Mouse (Mus musculus): Measurements from ENCODE around the gene Dysf. TPM values are rescaled to one million over a fixed set of nuclear protein-coding genes. Genes with fewer than 3 reads are reported as not detected.

The Dysf gene
- polyA plus RNA-seq, 1 experiment: 21.9 TPM

GRCm38 (mm10) chr6:84178776-84179405 lies 170.5 kb downstream of the Dysf start:
- no peak overlapping the region for H3K4me3 ChIP-seq (replicated peaks; ENCODE audit: extremely low read depth, low read depth, low read length)
- no peak for DNase-seq
- no peak for TF ChIP-seq CTCF (IDR thresholded peaks at IDR 0.05; ENCODE audit: insufficient read depth, low read length)
- no peak for TF ChIP-seq POLR2A (IDR thresholded peaks at IDR 0.05; ENCODE audit: borderline replicate concordance, extremely low read depth, low read depth, low read length)
- 68% methylated on average over 5 of the region's 5 CpGs for whole genome bisulfite sequencing
- H3K4me1 ChIP-seq (ENCODE audit: control insufficient read depth, insufficient read depth, low read length): peaks cover 6% of the 10 kb centered on the region; the same call in 1 of the 2 replicates

- DNase-seq: peak; percentile 69
- H3K4me3 ChIP-seq (replicated peaks; ENCODE audit: extremely low read depth, low read depth, low read length): no peak overlapping the region
- 29% methylated on average over 4 of the region's 4 CpGs for WGBS
- TF ChIP-seq POLR2A (IDR thresholded peaks at IDR 0.05; ENCODE audit: borderline replicate concordance, extremely low read depth, low read depth, low read length): no peak
- TF ChIP-seq CTCF (IDR thresholded peaks at IDR 0.05; ENCODE audit: insufficient read depth, low read length): no peak
- H3K4me1 ChIP-seq (ENCODE audit: control insufficient read depth, insufficient read depth, low read length): peaks cover 6% of the 10 kb centered on the region; the same call in 1 of the 2 replicates
Observed at GRCm38 (mm10) chr6:84181452-84181851, 173.1 kb downstream of the Dysf start.

GRCm38 (mm10) chr6:84191656-84192250 lies 183.4 kb downstream of the Dysf start:
- Histone ChIP-seq H3K4me1 (ENCODE audit: control insufficient read depth, insufficient read depth, low read length) (no peaks in the 10 kb centered on the region), H3K4me3 (replicated peaks; ENCODE audit: extremely low read depth, low read depth, low read length) (no peak overlapping the region)
- DNase-seq: no peak
- TF ChIP-seq CTCF (IDR thresholded peaks at IDR 0.05; ENCODE audit: insufficient read depth, low read length) (no peak), POLR2A (IDR thresholded peaks at IDR 0.05; ENCODE audit: borderline replicate concordance, extremely low read depth, low read depth, low read length) (no peak)
- WGBS: 59% methylated on average over 6 of the region's 6 CpGs

GRCm38 (mm10) chr6:84196511-84196910 lies 188.1 kb downstream of the Dysf start:
- TF ChIP-seq CTCF (IDR thresholded peaks at IDR 0.05; ENCODE audit: insufficient read depth, low read length): no peak
- TF ChIP-seq POLR2A (IDR thresholded peaks at IDR 0.05; ENCODE audit: borderline replicate concordance, extremely low read depth, low read depth, low read length): no peak
- no peak overlapping the region for H3K4me3 ChIP-seq (replicated peaks; ENCODE audit: extremely low read depth, low read depth, low read length)
- 86% methylated on average over 5 of the region's 5 CpGs for WGBS
- DNase-seq: no peak
- no peaks in the 10 kb centered on the region for H3K4me1 ChIP-seq (ENCODE audit: control insufficient read depth, insufficient read depth, low read length)

GRCm38 (mm10) chr6:84197811-84198213 lies 189.4 kb downstream of the Dysf start:
- WGBS: 75% methylated on average over 5 of the region's 5 CpGs

GRCm38 (mm10) chr6:84201721-84202490 lies 193.5 kb downstream of the Dysf start:
- H3K4me1 ChIP-seq (ENCODE audit: control insufficient read depth, insufficient read depth, low read length): no peaks in the 10 kb centered on the region
- no peak for TF ChIP-seq CTCF (IDR thresholded peaks at IDR 0.05; ENCODE audit: insufficient read depth, low read length)
- TF ChIP-seq POLR2A (IDR thresholded peaks at IDR 0.05; ENCODE audit: borderline replicate concordance, extremely low read depth, low read depth, low read length): no peak
- 80% methylated on average over 8 of the region's 8 CpGs for WGBS
- no peak for DNase-seq
- no peak overlapping the region for H3K4me3 ChIP-seq (replicated peaks; ENCODE audit: extremely low read depth, low read depth, low read length)

More at GRCm38 (mm10) chr6:84197811-84198213, 189.4 kb downstream of the Dysf start:
- Histone ChIP-seq H3K4me3 (replicated peaks; ENCODE audit: extremely low read depth, low read depth, low read length) (no peak overlapping the region), H3K4me1 (ENCODE audit: control insufficient read depth, insufficient read depth, low read length) (no peaks in the 10 kb centered on the region)
- TF ChIP-seq POLR2A (IDR thresholded peaks at IDR 0.05; ENCODE audit: borderline replicate concordance, extremely low read depth, low read depth, low read length): no peak
- DNase-seq: no peak

GRCm38 (mm10) chr6:84205611-84206010 lies 197.2 kb downstream of the Dysf start:
- Histone ChIP-seq H3K4me3 (replicated peaks; ENCODE audit: extremely low read depth, low read depth, low read length) (no peak overlapping the region), H3K4me1 (ENCODE audit: control insufficient read depth, insufficient read depth, low read length) (no peaks in the 10 kb centered on the region)
- no peak for DNase-seq
- no peak for TF ChIP-seq POLR2A (IDR thresholded peaks at IDR 0.05; ENCODE audit: borderline replicate concordance, extremely low read depth, low read depth, low read length)
- TF ChIP-seq CTCF (IDR thresholded peaks at IDR 0.05; ENCODE audit: insufficient read depth, low read length): no peak
- 90% methylated on average over 3 of the region's 3 CpGs for WGBS

GRCm38 (mm10) chr6:84208589-84208988 lies 200.2 kb downstream of the Dysf start:
- 71% methylated on average over 4 of the region's 4 CpGs for WGBS

GRCm38 (mm10) chr6:84209736-84210434 lies 201.5 kb downstream of the Dysf start:
- TF ChIP-seq CTCF (IDR thresholded peaks at IDR 0.05; ENCODE audit: insufficient read depth, low read length): no peak
- TF ChIP-seq POLR2A (IDR thresholded peaks at IDR 0.05; ENCODE audit: borderline replicate concordance, extremely low read depth, low read depth, low read length): no peak
- Histone ChIP-seq H3K4me3 (replicated peaks; ENCODE audit: extremely low read depth, low read depth, low read length) (no peak overlapping the region), H3K4me1 (ENCODE audit: control insufficient read depth, insufficient read depth, low read length) (no peaks in the 10 kb centered on the region)
- no peak for DNase-seq
- 73% methylated on average over 13 of the region's 13 CpGs for WGBS

More at GRCm38 (mm10) chr6:84208589-84208988, 200.2 kb downstream of the Dysf start:
- DNase-seq: no peak
- H3K4me3 ChIP-seq (replicated peaks; ENCODE audit: extremely low read depth, low read depth, low read length): no peak overlapping the region
- TF ChIP-seq CTCF (IDR thresholded peaks at IDR 0.05; ENCODE audit: insufficient read depth, low read length): no peak
- no peak for TF ChIP-seq POLR2A (IDR thresholded peaks at IDR 0.05; ENCODE audit: borderline replicate concordance, extremely low read depth, low read depth, low read length)
- no peaks in the 10 kb centered on the region for H3K4me1 ChIP-seq (ENCODE audit: control insufficient read depth, insufficient read depth, low read length)
